Mouse (Mus musculus): ENCODE results near the gene Crb2.

The Crb2 gene

DNA sequence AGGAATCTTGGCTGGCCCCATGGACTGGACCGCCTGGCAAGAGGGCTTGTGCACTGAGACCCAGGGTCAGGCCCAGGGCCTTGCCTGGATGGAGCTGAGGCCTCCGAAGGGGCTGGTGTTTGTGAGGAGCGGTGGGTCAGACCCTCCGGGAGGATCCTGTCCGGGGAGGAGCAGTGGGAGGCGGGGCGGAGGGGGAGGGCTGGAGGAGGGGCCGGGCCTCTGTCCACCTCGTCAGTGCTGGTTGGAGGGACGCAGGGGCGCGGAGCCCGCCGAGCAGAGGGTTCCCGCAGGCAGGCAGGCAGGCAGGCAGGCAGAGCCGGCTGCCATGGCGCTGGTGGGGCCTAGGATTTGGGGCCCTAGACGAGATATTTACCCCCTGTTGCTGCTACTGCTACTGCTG is at the start of gene Crb2:
Gene Crb2, plus strand, starts transcription at position 234 of the 400 bp plus-strand sequence.
- no peak for DNase-seq

DNA sequence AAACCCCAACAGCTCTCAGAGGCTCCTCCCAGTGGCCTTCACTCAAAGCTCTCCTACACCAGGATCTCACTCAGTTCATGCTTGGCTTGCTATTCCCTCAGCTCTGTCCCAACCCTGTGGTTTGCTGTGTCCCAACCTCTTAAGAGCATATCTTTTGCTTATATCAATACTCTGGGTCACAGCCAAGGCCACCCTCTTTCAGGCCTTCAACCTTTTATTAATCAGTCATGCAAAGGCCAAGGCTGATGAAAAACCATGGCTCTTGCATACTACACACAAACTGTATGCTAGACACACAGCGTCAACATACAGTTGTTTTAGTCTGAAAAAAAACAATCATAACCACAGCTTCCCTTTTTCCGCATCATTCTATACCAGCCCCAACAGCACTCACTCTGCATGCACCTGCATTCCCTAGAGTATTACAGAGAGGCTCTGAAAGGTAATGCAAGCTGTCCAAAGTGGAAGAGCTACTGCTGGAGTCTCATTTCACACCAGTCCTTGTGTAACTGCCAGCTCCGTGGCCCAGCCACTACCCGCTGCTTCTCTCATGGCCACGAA is 44.7 kb upstream of the Crb2 start:
- DNase-seq = no peak

GRCm38 (mm10) chr2:37734979-37735806 is 40.9 kb upstream of the Crb2 start:
- no peak for DNase-seq

- no peak for DNase-seq
Observed at GRCm38 (mm10) chr2:37735807-37736188, 40.3 kb upstream of the Crb2 start.

- peak; percentile 51 for DNase-seq
Observed at GRCm38 (mm10) chr2:37741806-37742554, 34.1 kb upstream of the Crb2 start.

DNA sequence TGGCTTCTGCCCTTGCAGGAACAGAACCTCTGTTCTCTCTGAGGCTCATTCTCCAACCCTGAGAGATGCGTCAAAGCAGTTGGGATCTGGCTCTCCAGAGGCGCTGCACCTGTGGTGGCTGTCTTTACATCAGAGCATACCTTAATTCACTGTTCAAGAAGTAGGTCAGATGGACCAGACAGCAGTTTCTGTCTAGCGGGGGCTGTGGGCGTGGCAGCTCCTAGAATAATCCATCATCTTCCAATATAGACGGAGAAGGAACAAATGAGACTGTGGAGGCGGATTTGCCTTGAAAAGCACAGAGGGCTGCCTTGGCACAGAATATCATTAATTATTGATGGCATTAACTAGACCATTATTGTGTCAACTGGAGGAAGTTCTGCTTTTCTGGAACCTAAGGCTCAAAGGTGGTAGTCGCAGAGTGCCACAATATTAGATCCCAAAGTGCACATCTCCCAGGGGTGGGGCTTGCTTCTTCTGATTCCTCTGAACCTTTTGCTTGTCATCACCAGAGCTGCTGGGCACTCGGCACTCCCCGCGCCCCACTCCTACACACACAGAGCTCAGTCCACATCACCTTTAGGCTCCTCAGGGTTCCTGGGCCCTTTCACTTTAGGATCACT is 31.2 kb upstream of the Crb2 start:
- no peak for DNase-seq

DNA sequence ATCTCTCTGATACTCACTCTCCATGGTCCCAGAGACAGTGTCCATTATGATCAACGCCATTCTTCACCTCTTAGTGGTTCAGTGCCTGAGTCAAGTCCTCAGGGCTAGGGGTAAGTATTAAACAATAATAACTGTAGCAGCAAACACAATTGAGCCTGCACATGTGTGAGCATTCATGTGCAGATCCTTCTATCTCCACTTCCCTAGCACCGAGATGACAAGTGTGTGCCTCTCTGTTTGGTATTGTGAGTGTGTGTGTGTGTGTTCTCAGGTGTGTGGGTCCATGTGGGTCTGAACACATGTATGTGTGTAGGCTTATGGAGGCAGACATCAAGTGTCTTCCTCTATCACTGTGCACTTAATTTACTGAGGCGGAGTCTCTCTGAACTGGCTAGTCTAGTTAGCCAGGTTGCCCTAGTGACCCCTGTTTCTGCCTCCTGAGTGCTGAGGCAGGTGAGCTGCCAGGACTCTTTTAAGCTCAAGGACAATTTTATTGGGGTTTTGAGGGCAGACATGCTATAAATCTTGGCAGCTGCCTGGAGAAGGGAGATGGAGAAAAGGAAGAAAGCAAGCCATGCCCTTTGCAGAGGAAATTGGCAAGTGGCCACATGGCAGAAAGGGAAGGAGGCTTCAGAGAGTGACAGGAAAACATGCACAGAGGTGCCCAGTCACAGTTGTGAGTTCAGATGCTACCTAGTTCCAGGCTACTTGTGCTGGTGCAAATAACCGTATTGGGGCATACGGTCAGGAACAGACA is 29.6 kb upstream of the Crb2 start:
- no peak for DNase-seq

DNA sequence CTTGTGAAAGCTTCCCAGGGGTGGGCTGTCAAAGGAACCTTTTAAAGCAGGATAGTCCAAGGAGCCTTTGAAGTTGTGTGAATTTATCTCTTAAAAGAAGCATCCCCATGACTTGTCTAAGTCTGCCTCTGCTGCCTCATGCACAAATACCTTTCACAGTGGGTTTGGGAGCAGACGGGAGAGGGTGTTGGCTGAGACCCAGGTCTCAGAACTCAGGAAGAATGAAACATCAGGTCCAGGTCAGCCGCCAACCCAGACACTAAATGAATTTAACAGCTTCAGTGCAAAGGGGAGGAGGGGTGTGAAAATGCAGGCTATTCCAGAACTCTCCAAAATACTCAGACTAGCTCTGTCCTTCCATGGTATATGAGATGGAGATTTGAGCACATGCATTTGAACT is 28.1 kb upstream of the Crb2 start:
- DNase-seq = no peak

DNA sequence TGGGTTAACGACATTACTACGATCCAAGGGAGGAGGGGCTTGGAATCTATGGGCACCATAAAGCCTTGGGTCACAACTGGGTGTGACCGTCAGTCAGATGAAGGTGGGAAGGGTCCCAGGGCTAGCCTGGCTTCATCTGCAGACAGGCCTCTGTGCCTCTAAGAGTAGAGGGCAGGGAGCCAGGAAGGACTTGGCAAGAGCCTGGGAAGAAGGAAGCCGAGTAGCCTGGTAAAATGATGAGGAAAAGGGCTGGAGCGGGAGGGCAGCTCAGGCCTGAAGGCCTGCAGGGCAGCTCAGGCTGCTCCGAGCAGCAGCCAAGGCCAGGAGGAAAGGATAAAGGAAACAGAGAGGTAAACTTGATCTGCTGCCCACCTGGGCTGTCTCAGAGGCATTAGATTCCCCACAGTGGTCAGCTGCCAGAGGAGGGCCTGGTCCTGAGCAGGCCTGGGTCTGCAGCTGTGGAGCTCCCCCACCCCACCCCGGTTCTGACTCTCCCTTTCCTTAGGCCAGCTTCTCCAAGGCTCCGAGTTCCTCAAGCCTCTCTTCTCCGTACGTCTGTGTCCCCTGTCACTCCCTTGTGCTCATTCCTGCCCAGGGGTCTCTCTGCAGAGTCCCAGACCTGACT is 27.5 kb upstream of the Crb2 start:
- no peak for DNase-seq

DNA sequence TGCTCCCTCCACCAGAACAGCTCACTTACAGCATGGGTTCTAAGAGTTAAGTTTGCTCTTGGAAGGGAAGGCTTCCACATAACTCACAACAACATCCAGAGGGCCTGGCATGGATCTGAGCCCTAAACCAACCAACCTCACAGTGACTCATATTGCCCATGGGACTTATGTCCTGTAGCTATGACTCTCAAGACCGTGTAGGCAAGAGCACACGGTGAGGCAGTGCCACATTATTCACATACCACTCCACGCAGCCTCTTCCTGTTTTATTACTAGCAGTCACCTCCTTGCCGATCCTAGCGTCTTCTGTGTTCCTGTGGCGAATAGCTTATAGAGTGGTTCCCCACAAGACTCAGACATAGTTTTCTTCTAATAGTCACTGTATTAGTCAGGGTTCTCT is 26.7 kb upstream of the Crb2 start:
- no peak for DNase-seq

GRCm38 (mm10) chr2:37751114-37751513 is 24.9 kb upstream of the Crb2 start:
- DNase-seq = no peak

- peak; percentile 87 for DNase-seq
Observed at GRCm38 (mm10) chr2:37756220-37756930, 19.7 kb upstream of the Crb2 start.

DNA sequence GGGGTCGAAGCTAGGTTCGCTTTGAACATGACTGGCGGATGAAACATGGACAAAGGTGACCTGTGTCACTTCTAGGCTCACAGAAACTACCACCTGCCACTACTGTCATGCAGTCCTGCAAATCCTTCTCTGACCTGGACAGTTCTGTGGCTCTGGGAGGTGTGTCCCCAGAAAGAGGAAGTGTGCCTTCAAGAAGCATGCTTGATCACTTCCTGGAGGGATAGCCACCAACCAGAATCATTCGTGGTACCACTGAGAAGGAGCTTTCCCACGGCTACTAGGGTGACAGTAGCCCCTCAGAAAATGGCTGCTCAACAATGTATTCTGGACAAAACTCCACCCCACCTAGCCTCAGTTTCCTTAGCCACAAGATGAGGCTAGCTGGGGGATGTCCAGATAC is 19.0 kb upstream of the Crb2 start:
- no peak for DNase-seq

DNA sequence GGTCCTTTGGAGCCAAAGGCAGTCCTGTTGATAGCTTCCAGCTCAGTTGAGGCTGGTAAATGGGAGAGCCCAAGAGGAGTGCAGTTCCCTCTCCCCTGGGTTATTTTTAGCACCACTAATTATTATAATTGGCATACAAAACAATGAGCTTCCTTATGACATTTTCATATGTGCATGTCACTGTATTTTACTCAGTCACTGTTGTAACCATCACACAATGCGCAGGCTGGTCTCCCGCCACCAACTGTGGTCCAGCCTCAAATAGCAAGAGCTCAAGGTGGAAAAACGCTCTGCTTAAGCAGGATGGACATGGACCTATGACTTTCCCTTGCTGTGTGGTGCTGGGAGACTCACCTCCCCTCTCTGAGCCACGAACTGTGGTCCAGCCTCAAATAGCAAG is 18.3 kb upstream of the Crb2 start:
- DNase-seq = no peak

- no peak for DNase-seq
Observed at GRCm38 (mm10) chr2:37758343-37759015, 17.6 kb upstream of the Crb2 start.

- no peak for DNase-seq
Observed at GRCm38 (mm10) chr2:37760633-37761032, 15.4 kb upstream of the Crb2 start.

DNA sequence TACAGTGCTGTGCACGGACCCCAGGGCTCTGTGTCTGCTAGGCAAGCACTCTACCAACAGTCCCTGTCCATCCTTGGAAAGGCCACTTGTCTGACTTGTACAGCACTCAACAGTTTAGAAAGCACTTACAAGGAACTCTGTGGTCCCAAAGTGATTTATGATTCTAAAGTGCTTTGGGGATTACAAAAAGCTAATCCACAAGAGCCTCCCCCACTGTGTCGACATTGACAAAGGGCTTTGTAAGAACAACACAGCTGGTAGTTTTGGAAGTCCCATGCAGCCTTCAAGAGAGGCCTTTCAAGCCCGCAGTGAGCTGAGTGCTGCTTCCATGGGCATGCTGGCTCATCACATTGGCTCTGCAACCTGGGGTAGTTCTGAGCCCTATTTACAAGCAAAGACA is 12.4 kb upstream of the Crb2 start:
- DNase-seq = no peak

DNA sequence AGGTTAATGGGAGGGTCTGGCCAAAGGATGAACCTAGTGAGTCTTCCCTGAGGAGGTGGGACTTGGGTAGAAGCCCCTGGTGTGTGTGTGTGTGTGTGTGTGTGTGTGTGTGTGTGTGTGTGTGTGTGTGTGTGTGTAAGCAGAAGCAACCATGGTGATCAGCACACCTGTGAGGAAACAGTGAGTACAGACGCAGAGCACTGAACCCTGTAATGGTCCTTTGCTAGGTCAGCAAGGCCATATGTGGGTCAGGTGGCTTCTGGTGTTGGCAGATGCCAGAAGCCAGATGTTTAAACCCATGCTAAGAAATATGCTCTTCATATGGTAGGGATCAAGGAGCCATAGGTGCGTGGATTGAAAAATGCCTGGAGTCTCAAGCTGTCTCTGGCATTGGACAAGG is 11.5 kb upstream of the Crb2 start:
- no peak for DNase-seq

GRCm38 (mm10) chr2:37765082-37765483 is 11.0 kb upstream of the Crb2 start:
- no peak for DNase-seq

DNA sequence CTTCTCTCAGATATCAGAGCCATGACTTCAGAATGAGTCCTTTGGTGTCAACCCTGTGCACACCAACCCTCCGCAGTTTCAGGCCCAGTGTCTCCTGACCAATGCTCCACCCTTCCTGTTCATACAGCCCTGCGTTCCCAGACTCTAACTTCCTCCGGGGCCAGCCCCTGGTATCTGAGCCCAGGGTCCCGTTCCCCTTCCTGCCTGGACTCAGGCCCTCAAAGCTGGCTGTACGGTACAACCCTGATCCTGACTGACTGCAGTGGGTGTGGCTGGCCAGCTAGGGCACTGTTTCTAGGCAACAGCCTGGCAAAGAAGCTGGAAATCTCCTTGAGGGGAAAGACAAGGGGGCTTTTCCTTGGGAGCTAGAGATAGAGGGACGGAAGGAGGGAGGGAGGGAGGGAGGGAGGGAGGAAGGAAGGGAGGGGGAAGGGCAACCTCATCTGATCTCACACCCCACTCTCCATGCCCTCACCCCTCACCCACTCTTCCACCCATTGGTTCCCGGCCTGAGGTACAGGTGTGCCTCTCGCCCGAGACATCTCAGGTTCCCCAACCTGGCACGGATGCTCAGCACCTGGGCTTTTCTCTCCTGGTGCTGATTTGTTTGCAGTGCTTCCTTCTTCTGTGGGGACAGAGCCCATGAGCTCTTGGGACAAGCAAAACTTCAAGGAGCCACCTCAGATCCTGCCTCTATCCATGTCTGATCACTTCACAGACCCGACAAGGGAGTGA is 9.9 kb upstream of the Crb2 start:
- DNase-seq = no peak
